Mouse (Mus musculus) erythroblast, embryonic 14.5 days (primary cell): ENCODE results near the gene Dcaf17.

Experiments
- GATA1 ChIP-seq: IDR thresholded peaks from 2 replicates; pipeline ENCODE4 v1.6.1; 2012; ENCODE audit warnings: low read length, inconsistent platforms, mixed read lengths
- TAL1 ChIP-seq: IDR thresholded peaks from 3 replicates; pipeline ENCODE4 v1.6.1; 2012; ENCODE audit warnings: low read length, inconsistent platforms, mixed read lengths

GRCm38 (mm10) chr2:71030663-71031062 is 24.5 kb upstream of the Dcaf17 start:
- TF ChIP-seq GATA1 = no peak
- TF ChIP-seq TAL1 = no peak
